Mouse (Mus musculus): ENCODE results near the gene Abhd4.
"Not testable (repeated sequence)": the region's sequence is repeated elsewhere in the genome, so short reads cannot be mapped to it uniquely, and the experiment has no call there.

Gene Abhd4

GRCm38 (mm10) chr14:54223315-54224063 is 30.5 kb upstream of the Abhd4 start:
- DNase-seq: no peak

- no peak for DNase-seq
These were observed 29.9 kb upstream of the Abhd4 start for GRCm38 (mm10) chr14:54224064-54224417.

GRCm38 (mm10) chr14:54224484-54225467 is 29.2 kb upstream of the Abhd4 start:
- DNase-seq: no peak

- DNase-seq: no peak
These were observed 28.3 kb upstream of the Abhd4 start for GRCm38 (mm10) chr14:54225725-54226124.

- no peak for DNase-seq
These were observed 26.8 kb upstream of the Abhd4 start for GRCm38 (mm10) chr14:54226911-54227811.

GRCm38 (mm10) chr14:54227911-54228451 is 26.0 kb upstream of the Abhd4 start:
- peak; percentile 82 to 85 for DNase-seq

- DNase-seq: no peak
These were observed 25.5 kb upstream of the Abhd4 start for GRCm38 (mm10) chr14:54228501-54228900.

- DNase-seq: peak in 1 of 2 experiments; percentile 28
These were observed 24.9 kb upstream of the Abhd4 start for GRCm38 (mm10) chr14:54228933-54229713.

GRCm38 (mm10) chr14:54229849-54230248 is 24.1 kb upstream of the Abhd4 start:
- not testable (repeated sequence) for DNase-seq

- no peak for DNase-seq
These were observed 23.3 kb upstream of the Abhd4 start for GRCm38 (mm10) chr14:54230638-54231150.

- no peak for DNase-seq
These were observed 22.6 kb upstream of the Abhd4 start for GRCm38 (mm10) chr14:54231176-54231956.

GRCm38 (mm10) chr14:54232143-54232542 is 21.8 kb upstream of the Abhd4 start:
- no peak for DNase-seq

- DNase-seq: no peak
These were observed 21.0 kb upstream of the Abhd4 start for GRCm38 (mm10) chr14:54232811-54233558.

- no peak for DNase-seq
These were observed 20.3 kb upstream of the Abhd4 start for GRCm38 (mm10) chr14:54233559-54234143.

GRCm38 (mm10) chr14:54234231-54235040 is 19.6 kb upstream of the Abhd4 start:
- DNase-seq: no peak

- no peak for DNase-seq
These were observed 18.0 kb upstream of the Abhd4 start for GRCm38 (mm10) chr14:54235825-54236540.

- no peak for DNase-seq
These were observed 17.1 kb upstream of the Abhd4 start for GRCm38 (mm10) chr14:54236881-54237280.
